Mouse (Mus musculus): Measurements from ENCODE around the gene Nipsnap1.

DNA sequence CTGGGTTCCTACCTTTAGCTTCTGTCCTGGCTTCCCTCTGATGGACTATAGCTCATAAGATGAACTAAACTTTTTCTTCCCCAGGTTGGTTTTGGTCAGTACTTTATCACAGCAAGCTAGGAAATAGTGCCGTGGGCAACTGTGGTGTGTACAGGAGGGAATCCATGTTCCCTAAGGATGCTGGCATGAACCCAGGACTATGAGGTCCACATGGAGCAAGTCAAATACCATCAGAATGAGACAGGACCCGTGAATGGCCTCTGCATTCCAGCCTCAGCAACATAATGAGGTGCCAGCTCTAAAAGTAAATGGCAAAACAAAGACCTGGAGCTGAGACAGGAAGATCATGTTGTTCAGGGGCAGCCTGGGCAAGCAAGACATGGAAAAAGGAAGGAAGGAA lies 15.3 kb upstream of the Nipsnap1 start:
- TF ChIP-seq CTCF (IDR thresholded peaks at IDR 0.05; ENCODE audit: insufficient read depth, low read depth, low read length) (no peak), POLR2A (IDR thresholded peaks at IDR 0.05; ENCODE audit: insufficient read depth, low read depth, low read length) (no peak)

Measured in olfactory bulb, adult 2 months (tissue).